Mouse (Mus musculus) stomach, embryonic 15.5 days (tissue): ENCODE results near the gene Tmem28. TPM values are rescaled to one million over a fixed set of nuclear protein-coding genes. Genes with fewer than 3 reads are reported as not detected.

Experiments used
- ATAC-seq: fragments of 200-750 bp; cut with Nextera tagmentation; 2 replicates; pipeline ENCODE4 v1.8.0; 2017; ENCODE audit warnings: low read depth, moderate number of reproducible peaks, moderate TSS enrichment; ENCODE audit not compliant: insufficient read depth, low FRiP score
- H3K27ac ChIP-seq: fragments of 300-500 bp; sonication (generic); 2 replicates; pipeline ENCODE4 v1.5.1; 2015; ENCODE audit warnings: mild to moderate bottlenecking, inconsistent platforms
- H3K27me3 ChIP-seq: fragments of 300-500 bp; sonication (generic); replicated peaks from 2 replicates; pipeline ENCODE4 v1.6.1; 2015; ENCODE audit warnings: inconsistent platforms
- H3K36me3 ChIP-seq: fragments of 300-500 bp; sonication (generic); 2 replicates; pipeline ENCODE4 v1.6.1; 2015; ENCODE audit warnings: inconsistent platforms
- H3K4me1 ChIP-seq: fragments of 300-500 bp; sonication (generic); 2 replicates; pipeline ENCODE4 v1.6.1; 2015; ENCODE audit warnings: inconsistent platforms
- H3K4me2 ChIP-seq: fragments of 300-500 bp; sonication (generic); 2 replicates; pipeline ENCODE4 v1.6.1; 2015; ENCODE audit warnings: mild to moderate bottlenecking, inconsistent platforms
- H3K4me3 ChIP-seq: fragments of 300-500 bp; sonication (generic); replicated peaks from 2 replicates; pipeline ENCODE4 v1.5.1; 2015; ENCODE audit warnings: inconsistent platforms
- H3K9ac ChIP-seq: fragments of 300-500 bp; sonication (generic); 2 replicates; pipeline ENCODE4 v1.6.1; 2015; ENCODE audit warnings: inconsistent platforms
- H3K9me3 ChIP-seq: fragments of 300-500 bp; sonication (generic); 2 replicates; pipeline ENCODE4 v1.6.1; 2016; ENCODE audit warnings: inconsistent platforms
- WGBS: fragments of 180-500 bp; shearing (Covaris S2); methylation state at CpG from one replicate; pipeline ENCODE4 v1.1.7; 2015; 5-methylcytosine and 5-hydroxymethylcytosine counted together
- polyA plus RNA-seq: library from polyadenylated mRNA; unstranded; fragments of >200 nt; fragmentation: Nextera tagmentation; extraction: Ambion mirVana; gene quantifications from 2 replicates; pipeline ENCODE4 v1.2.1, GENCODE M21; 2015

Gene Tmem28
- 0.08 TPM in 2 replicates for polyA plus RNA-seq

- H3K27me3 ChIP-seq, result peaks cover 44% of the 10 kb centered on the region
- no peak for ATAC-seq
These were observed at the start of gene Tmem28 for GRCm38 (mm10) chrX:99820790-99821395. TSS of gene Tmem28 (plus strand) at chrX:99821021.

GRCm38 (mm10) chrX:99780308-99780707, 40.5 kb upstream of the Tmem28 start:
- Histone ChIP-seq H3K36me3 (no peaks in the 10 kb centered on the region), H3K4me2 (no peak overlapping the region), H3K4me1 (no peaks in the 10 kb centered on the region), H3K9ac (no peak overlapping the region), H3K27ac (no peak overlapping the region), H3K9me3 (no peaks in the 10 kb centered on the region), H3K27me3 (no peaks in the 10 kb centered on the region), H3K4me3 (no peak overlapping the region)
- WGBS, result 57% methylated on average over 4 of the region's 4 CpGs
- ATAC-seq, result no peak

More at GRCm38 (mm10) chrX:99820790-99821395, at the start of gene Tmem28:
- no peak within 1 kb of the TSS for H3K27ac ChIP-seq
- H3K9me3 ChIP-seq, result no peaks in the 10 kb centered on the region
- H3K36me3 ChIP-seq, result no peaks in the 10 kb centered on the region
- H3K4me3 ChIP-seq, result peak within 1 kb of the TSS; percentile 46
- H3K4me1 ChIP-seq, result no peaks in the 10 kb centered on the region; the same call in 1 of the 2 replicates
- H3K4me2 ChIP-seq, result peak within 1 kb of the TSS; percentile 76
- H3K9ac ChIP-seq, result no peak within 1 kb of the TSS
- WGBS, result 29% methylated on average over 47 of the region's 82 CpGs

- Histone ChIP-seq H3K9ac (no peak overlapping the region), H3K36me3 (no peaks in the 10 kb centered on the region), H3K4me1 (no peaks in the 10 kb centered on the region), H3K4me2 (no peak overlapping the region), H3K9me3 (no peaks in the 10 kb centered on the region), H3K27ac (no peak overlapping the region), H3K4me3 (no peak overlapping the region), H3K27me3 (0 out of 2 replicates have a peak, but pooled peaks cover 5% of the 10 kb centered on the region)
- 45% methylated on average over 1 of the region's 1 CpGs for WGBS
- no peak for ATAC-seq
These were observed 12.4 kb upstream of the Tmem28 start for GRCm38 (mm10) chrX:99808375-99808774.

GRCm38 (mm10) chrX:99819395-99819935, 1.4 kb upstream of the Tmem28 start:
- Histone ChIP-seq H3K27me3 (peaks cover 44% of the 10 kb centered on the region), H3K36me3 (no peaks in the 10 kb centered on the region), H3K9ac (no peak overlapping the region), H3K9me3 (no peaks in the 10 kb centered on the region), H3K4me1 (no peaks in the 10 kb centered on the region; the same call in 1 of the 2 replicates), H3K4me3 (peak overlapping the region; percentile 46), H3K4me2 (peak overlapping the region; percentile 76), H3K27ac (no peak overlapping the region)
- ATAC-seq, result peak; percentile 81; the same call in 1 of the 2 replicates
- WGBS, result 21% methylated on average over 22 of the region's 22 CpGs

- Histone ChIP-seq H3K9me3 (no peaks in the 10 kb centered on the region), H3K27ac (no peak overlapping the region), H3K4me1 (no peaks in the 10 kb centered on the region; the same call in 1 of the 2 replicates), H3K9ac (no peak overlapping the region), H3K4me3 (peak overlapping the region; percentile 46), H3K36me3 (no peaks in the 10 kb centered on the region), H3K4me2 (peak overlapping the region; percentile 76), H3K27me3 (peaks cover 44% of the 10 kb centered on the region)
- 22% methylated on average over 58 of the region's 105 CpGs for WGBS
- ATAC-seq, result peak; percentile 69
These were observed 658 bp upstream of the Tmem28 start for GRCm38 (mm10) chrX:99819936-99820789.

GRCm38 (mm10) chrX:99842090-99842489, 21.3 kb downstream of the Tmem28 start:
- 23% methylated on average over 2 of the region's 2 CpGs for WGBS
- no peaks in the 10 kb centered on the region for H3K27me3 ChIP-seq
- ATAC-seq, result no peak

GRCm38 (mm10) chrX:99853261-99853741, 32.5 kb downstream of the Tmem28 start:
- H3K27ac ChIP-seq, result no peak overlapping the region
- peaks cover 6% of the 10 kb centered on the region; the same call in 1 of the 2 replicates for H3K27me3 ChIP-seq
- peak overlapping the region; percentile 50 for H3K4me2 ChIP-seq
- 0 out of 2 replicates have a peak overlapping the region, but pooled peaks have one; percentile 12 for H3K9ac ChIP-seq
- no peaks in the 10 kb centered on the region for H3K36me3 ChIP-seq
- 15% methylated on average over 35 of the region's 35 CpGs for WGBS
- H3K4me1 ChIP-seq, result no peaks in the 10 kb centered on the region
- ATAC-seq, result peak; percentile 92
- H3K9me3 ChIP-seq, result no peaks in the 10 kb centered on the region
- peak overlapping the region; percentile 39 for H3K4me3 ChIP-seq

More at GRCm38 (mm10) chrX:99842090-99842489, 21.3 kb downstream of the Tmem28 start:
- no peaks in the 10 kb centered on the region for H3K4me1 ChIP-seq
- no peaks in the 10 kb centered on the region for H3K36me3 ChIP-seq
- no peak overlapping the region for H3K9ac ChIP-seq
- H3K4me2 ChIP-seq, result no peak overlapping the region
- no peak overlapping the region for H3K27ac ChIP-seq
- no peak overlapping the region for H3K4me3 ChIP-seq
- H3K9me3 ChIP-seq, result no peaks in the 10 kb centered on the region

- H3K9ac ChIP-seq, result no peak overlapping the region
- WGBS, result 51% methylated on average over 3 of the region's 3 CpGs
- H3K27ac ChIP-seq, result no peak overlapping the region
- ATAC-seq, result no peak
- peaks cover 6% of the 10 kb centered on the region; the same call in 1 of the 2 replicates for H3K27me3 ChIP-seq
- no peaks in the 10 kb centered on the region for H3K9me3 ChIP-seq
- H3K4me1 ChIP-seq, result no peaks in the 10 kb centered on the region
- H3K4me2 ChIP-seq, result peak overlapping the region; percentile 50
- no peaks in the 10 kb centered on the region for H3K36me3 ChIP-seq
- H3K4me3 ChIP-seq, result no peak overlapping the region; the same call in 1 of the 2 replicates
These were observed 33.0 kb downstream of the Tmem28 start for GRCm38 (mm10) chrX:99853834-99854233.

- no peaks in the 10 kb centered on the region for H3K27me3 ChIP-seq
- H3K9ac ChIP-seq, result no peak overlapping the region
- no peaks in the 10 kb centered on the region for H3K9me3 ChIP-seq
- WGBS, result 54% methylated on average over 4 of the region's 4 CpGs
- H3K4me1 ChIP-seq, result no peaks in the 10 kb centered on the region
- no peak overlapping the region for H3K4me3 ChIP-seq
- no peak for ATAC-seq
- no peak overlapping the region for H3K4me2 ChIP-seq
- no peak overlapping the region for H3K27ac ChIP-seq
- H3K36me3 ChIP-seq, result no peaks in the 10 kb centered on the region
These were observed 51.4 kb downstream of the Tmem28 start for GRCm38 (mm10) chrX:99872228-99872627.

- no peaks in the 10 kb centered on the region for H3K36me3 ChIP-seq
- no peak for ATAC-seq
- 56% methylated on average over 3 of the region's 3 CpGs for WGBS
- no peaks in the 10 kb centered on the region for H3K9me3 ChIP-seq
- no peak overlapping the region for H3K9ac ChIP-seq
- H3K4me1 ChIP-seq, result no peaks in the 10 kb centered on the region
- H3K4me2 ChIP-seq, result no peak overlapping the region
- no peaks in the 10 kb centered on the region for H3K27me3 ChIP-seq
- no peak overlapping the region for H3K27ac ChIP-seq
- H3K4me3 ChIP-seq, result no peak overlapping the region
These were observed 51.9 kb downstream of the Tmem28 start for GRCm38 (mm10) chrX:99872632-99873201.

GRCm38 (mm10) chrX:99873259-99873919, 52.6 kb downstream of the Tmem28 start:
- Histone ChIP-seq H3K4me3 (no peak overlapping the region), H3K9ac (no peak overlapping the region), H3K27ac (no peak overlapping the region), H3K36me3 (no peaks in the 10 kb centered on the region), H3K4me1 (no peaks in the 10 kb centered on the region), H3K27me3 (no peaks in the 10 kb centered on the region), H3K9me3 (no peaks in the 10 kb centered on the region), H3K4me2 (no peak overlapping the region)
- ATAC-seq, result no peak
- WGBS, result 76% methylated on average over 2 of the region's 2 CpGs
